Mouse (Mus musculus): Measurements from ENCODE around the gene Fyco1.

- no peak for TF ChIP-seq CTCF (IDR thresholded peaks at IDR 0.05; ENCODE audit: low read depth, low read length)
- no peak for TF ChIP-seq POLR2A (IDR thresholded peaks at IDR 0.05; ENCODE audit: extremely low read depth, insufficient read depth, low read length)
Measured at GRCm38 (mm10) chr9:123806267-123806666, 45.4 kb downstream of the Fyco1 start, which contains the start of gene Cxcr6.
